Mouse (Mus musculus) embryo, embryonic 10 days (tissue): ENCODE data around the gene Cyld.
"Not testable (repeated sequence)": the region's sequence is repeated elsewhere in the genome, so short reads cannot be mapped to it uniquely, and the experiment has no call there.

Experiments
- DNase-seq: peaks from one replicate; pipeline ENCODE4 v3.0.0-alpha.2; 2015; ENCODE audit warnings: low spot score

Gene Cyld

GRCm38 (mm10) chr8:88689151-88689550 is 7.7 kb upstream of the Cyld start:
- no peak for DNase-seq

DNA sequence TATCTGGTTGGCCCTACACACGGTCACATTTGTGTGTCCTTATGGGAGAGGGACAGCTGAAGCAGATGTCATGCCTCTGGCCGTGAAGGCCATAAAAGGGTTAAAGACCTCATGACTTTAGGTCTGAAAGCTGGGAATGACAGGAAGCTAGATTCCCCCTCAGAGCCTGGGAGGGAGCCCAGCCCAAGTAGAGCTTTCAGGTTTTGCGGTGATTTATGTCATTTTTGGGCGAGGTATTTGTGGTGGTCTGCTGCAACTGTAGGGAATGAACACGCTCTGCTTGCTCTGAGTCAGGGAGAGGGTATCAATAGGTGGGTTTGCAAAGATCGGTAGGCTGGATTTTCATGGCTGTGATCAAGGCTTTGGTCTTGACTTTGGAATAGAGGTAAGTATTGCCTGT is 6.9 kb upstream of the Cyld start:
- no peak for DNase-seq

- no peak for DNase-seq
These were observed 5.4 kb upstream of the Cyld start for GRCm38 (mm10) chr8:88691342-88691948.

- no peak for DNase-seq
These were observed 4.9 kb upstream of the Cyld start for GRCm38 (mm10) chr8:88691961-88692360.

GRCm38 (mm10) chr8:88692866-88693265 is 4.0 kb upstream of the Cyld start:
- no peak for DNase-seq

DNA sequence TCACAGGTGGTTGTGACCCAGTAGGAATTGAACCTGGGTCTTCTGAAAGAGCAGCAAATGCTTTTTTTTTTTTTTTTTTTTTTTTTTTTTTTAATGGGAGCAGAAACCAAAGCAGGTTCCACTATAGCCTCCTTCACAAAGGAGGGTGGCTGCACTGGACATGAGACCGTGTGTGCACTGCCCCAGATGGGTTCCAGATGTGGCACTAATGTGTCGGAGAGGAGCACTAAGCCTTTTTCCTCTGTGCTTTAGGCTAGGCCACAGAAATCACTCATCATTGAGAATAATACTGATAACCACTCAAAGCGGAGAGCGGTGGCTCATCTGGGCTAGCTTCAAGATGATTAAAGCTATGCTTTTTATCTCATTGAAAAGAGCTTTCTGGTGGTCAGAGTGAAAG is 3.5 kb upstream of the Cyld start:
- peak; percentile 34 for DNase-seq

DNA sequence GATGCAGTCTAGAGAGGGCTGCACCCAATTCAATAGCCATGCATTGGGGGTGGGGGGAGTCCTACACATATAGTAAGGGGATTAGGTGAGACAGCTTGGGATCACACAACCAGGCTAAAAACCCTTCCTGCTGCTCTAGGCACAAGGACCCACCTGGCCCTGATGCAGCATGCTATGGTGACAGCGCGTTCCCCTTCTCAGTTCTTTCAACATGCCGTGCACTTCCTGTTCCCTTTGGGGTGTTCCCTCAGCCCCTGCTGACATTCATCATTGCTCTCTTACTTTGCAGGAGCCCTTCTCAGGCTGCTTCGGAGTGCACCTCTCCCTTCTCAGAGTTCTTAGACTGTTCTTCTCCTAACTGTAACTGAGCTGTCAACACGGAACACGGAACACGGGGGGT is 2.5 kb upstream of the Cyld start:
- DNase-seq: no peak

GRCm38 (mm10) chr8:88696228-88696627 is 600 bp upstream of the Cyld start:
- no peak for DNase-seq

DNA sequence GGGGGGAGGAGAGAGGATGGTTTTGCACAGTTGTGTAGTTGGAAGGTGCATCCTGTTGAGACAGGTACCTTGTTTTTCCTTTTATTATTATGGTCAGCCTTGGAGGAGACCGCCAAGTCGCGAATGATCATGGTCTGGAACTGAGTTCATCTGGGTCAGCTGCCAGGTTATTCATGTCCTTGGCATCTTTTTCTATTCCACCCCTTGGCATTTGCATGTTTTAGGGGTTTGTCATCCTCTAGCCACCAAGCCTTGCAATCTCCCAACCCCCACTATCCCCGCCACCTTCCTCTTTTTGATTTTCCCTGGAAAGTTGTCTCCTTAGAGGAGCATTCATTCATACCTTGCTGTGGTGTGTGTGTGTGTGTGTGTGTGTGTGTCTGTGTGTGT is 809 bp downstream of the Cyld start:
- DNase-seq: no peak

- DNase-seq: no peak
These were observed 1.2 kb downstream of the Cyld start for GRCm38 (mm10) chr8:88698048-88698447.

DNA sequence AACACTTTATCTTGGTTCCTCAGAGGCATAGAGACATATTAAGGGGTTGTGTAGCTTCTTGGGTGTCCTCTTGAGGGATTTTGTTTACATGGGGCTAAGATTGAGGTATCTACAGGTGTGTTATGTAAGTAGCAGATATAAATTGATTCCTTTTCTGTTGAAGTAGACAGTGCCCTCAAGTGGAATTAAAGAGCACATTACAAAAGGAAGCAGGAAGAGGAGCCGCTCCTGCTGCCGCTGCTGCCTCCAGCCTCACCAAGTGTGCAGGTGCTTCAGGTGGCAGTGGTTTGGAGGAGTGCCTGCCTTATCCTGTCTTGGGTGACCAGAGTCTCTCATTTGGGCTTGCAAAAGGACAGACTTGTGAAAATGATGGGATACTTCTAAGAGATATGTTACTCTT is 4.8 kb downstream of the Cyld start:
- no peak for DNase-seq

DNA sequence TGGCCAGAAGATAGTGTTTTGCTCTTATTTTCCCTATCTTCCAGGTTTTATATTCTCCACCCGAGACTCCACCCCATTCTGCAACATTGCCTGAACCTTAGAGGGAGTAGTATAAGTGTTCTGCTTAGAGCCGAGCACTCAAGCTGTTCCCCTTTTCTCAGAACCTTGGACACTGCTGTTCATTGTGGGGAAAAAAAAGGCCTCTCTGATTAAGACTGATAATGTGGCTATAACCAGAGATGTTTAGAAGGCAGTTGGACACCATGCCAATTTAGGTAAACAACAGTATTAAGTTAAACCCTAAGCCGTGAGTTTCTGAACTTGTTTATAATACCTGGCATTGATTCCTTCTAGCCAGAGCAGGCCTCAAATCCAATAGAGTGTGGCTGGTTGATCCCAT is 6.0 kb downstream of the Cyld start:
- DNase-seq: no peak

DNA sequence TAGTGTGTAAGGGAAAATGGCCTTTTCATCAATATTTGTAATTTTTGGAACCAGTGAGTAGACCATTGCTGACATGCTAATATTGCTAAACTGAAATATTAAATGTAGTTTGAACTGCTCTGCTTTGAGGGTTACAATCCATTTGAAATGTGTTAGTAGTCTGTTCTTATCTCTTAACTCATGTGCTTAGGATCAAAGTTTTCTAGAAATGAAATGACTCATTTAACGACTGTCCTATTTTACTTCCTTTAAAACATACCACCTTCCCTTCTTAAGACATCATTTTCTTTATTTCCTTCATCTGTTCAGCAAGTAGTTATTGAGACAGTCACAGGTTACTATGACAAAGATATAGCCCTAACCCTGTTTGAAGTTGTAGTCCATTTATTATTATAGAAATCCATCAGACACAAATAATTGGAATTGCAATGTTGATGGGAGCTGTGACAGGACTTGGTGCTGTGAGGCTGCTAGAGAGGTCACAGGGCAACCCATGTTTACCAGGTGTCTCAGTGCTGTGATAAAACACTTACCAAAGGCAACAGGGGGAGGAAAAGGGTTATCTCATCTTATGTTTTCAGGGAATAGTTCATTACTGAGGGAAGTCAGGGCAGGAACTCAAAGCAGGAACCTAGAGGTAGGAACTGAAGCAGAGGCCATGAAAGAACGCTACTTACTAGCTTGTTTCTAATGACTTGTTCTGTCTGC is 26.6 kb downstream of the Cyld start:
- DNase-seq: no peak

GRCm38 (mm10) chr8:88755175-88755791 is 58.5 kb downstream of the Cyld start:
- DNase-seq: peak; percentile 89

- DNase-seq: no peak
These were observed 65.2 kb downstream of the Cyld start for GRCm38 (mm10) chr8:88761980-88762379.

GRCm38 (mm10) chr8:88771241-88771640 is 74.4 kb downstream of the Cyld start:
- DNase-seq: no peak

- DNase-seq: peak; percentile 44
These were observed 77.9 kb downstream of the Cyld start for GRCm38 (mm10) chr8:88774593-88775297.

DNA sequence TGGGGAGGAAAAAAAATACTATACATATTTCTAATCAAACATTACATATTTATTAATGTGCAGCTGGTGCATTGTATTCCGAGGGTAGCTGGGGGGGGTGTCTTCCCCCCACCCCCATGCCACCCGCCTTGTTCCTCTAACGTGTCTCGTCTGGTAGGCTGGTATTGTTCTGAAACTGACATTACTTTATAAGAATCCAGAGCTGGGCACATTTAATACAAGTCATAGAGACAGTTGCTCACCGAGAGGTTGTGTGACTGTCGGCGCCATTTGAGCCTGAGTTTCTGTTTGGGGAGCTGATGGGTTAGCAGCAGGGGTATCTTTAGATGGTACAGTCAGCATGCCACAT is 78.4 kb downstream of the Cyld start:
- DNase-seq: no peak

DNA sequence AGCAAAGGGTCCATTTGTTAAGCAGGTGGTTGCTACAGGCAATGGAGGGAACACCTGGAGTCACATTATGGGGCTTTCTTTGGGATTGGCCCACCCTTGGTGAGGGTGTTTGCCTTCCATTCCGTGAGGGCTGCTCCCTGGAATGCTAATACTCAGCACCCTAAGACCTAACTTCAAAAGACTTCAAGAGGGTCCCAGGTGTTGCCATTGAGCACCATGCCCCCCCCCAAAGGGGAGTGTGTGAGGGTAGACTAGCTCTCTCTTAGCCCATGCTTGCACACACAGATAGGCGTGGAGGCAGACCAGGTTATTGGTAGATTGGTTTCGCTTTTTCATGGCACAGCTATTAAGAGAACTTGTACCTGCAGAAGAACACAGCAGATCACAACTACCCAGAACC is 83.3 kb downstream of the Cyld start:
- no peak for DNase-seq

- no peak for DNase-seq
These were observed 84.5 kb downstream of the Cyld start for GRCm38 (mm10) chr8:88781283-88781682.

- DNase-seq: no peak
These were observed 86.9 kb downstream of the Cyld start for GRCm38 (mm10) chr8:88783722-88784121.

GRCm38 (mm10) chr8:88788335-88788734 is 91.5 kb downstream of the Cyld start:
- DNase-seq: not testable (repeated sequence)

GRCm38 (mm10) chr8:88792691-88793323 is 96.0 kb downstream of the Cyld start:
- no peak for DNase-seq
